Mouse (Mus musculus): Measurements from ENCODE around the gene Adamts17. TPM values are rescaled to one million over a fixed set of nuclear protein-coding genes. Genes with fewer than 3 reads are reported as not detected.

Gene Adamts17
- polyA plus RNA-seq, 1 experiment: 0.55 TPM

- no peaks in the 10 kb centered on the region for H3K4me1 ChIP-seq (ENCODE audit: control insufficient read depth, insufficient read depth, low read length)
- H3K9ac ChIP-seq (ENCODE audit: low read depth, poor library complexity, severe bottlenecking): no peak overlapping the region
- H3K36me3 ChIP-seq (ENCODE audit: control insufficient read depth, insufficient read depth, low read length, poor library complexity, severe bottlenecking): no peaks in the 10 kb centered on the region
- no peak overlapping the region for H3K4me3 ChIP-seq (ENCODE audit: low read depth, low read length)
- no peak overlapping the region for H3K27ac ChIP-seq (ENCODE audit: insufficient read depth, low read length)
- H3K9me3 ChIP-seq (replicated peaks; ENCODE audit: control insufficient read depth, insufficient read depth, low read length, poor library complexity, severe bottlenecking): no peaks in the 10 kb centered on the region
- H3K27me3 ChIP-seq (ENCODE audit: control insufficient read depth, insufficient read depth, low read length, poor library complexity, severe bottlenecking): 0 out of 2 replicates have a peak, but pooled peaks cover 1% of the 10 kb centered on the region
- no peak for TF ChIP-seq EP300 (IDR thresholded peaks at IDR 0.05; ENCODE audit: insufficient read depth, low read depth, low read length)
- TF ChIP-seq POLR2A (IDR thresholded peaks at IDR 0.05; ENCODE audit: insufficient read depth, low read length): no peak
- no peak for TF ChIP-seq CTCF (IDR thresholded peaks at IDR 0.05; ENCODE audit: low read depth, low read length)
Observed at GRCm38 (mm10) chr7:67003648-67004047, 164.1 kb downstream of the Adamts17 start.

- Histone ChIP-seq H3K27me3 (ENCODE audit: control insufficient read depth, insufficient read depth, low read length, poor library complexity, severe bottlenecking) (no peaks in the 10 kb centered on the region), H3K9ac (ENCODE audit: low read depth, poor library complexity, severe bottlenecking) (no peak overlapping the region), H3K27ac (ENCODE audit: insufficient read depth, low read length) (no peak overlapping the region), H3K36me3 (ENCODE audit: control insufficient read depth, insufficient read depth, low read length, poor library complexity, severe bottlenecking) (no peaks in the 10 kb centered on the region), H3K4me3 (ENCODE audit: low read depth, low read length) (no peak overlapping the region), H3K4me1 (ENCODE audit: control insufficient read depth, insufficient read depth, low read length) (no peaks in the 10 kb centered on the region), H3K9me3 (replicated peaks; ENCODE audit: control insufficient read depth, insufficient read depth, low read length, poor library complexity, severe bottlenecking) (no peaks in the 10 kb centered on the region)
- TF ChIP-seq POLR2A (IDR thresholded peaks at IDR 0.05; ENCODE audit: insufficient read depth, low read length): no peak
- TF ChIP-seq CTCF (IDR thresholded peaks at IDR 0.05; ENCODE audit: low read depth, low read length): no peak
- TF ChIP-seq EP300 (IDR thresholded peaks at IDR 0.05; ENCODE audit: insufficient read depth, low read depth, low read length): no peak
Observed at GRCm38 (mm10) chr7:67004220-67004619, 164.7 kb downstream of the Adamts17 start.

GRCm38 (mm10) chr7:67009841-67010240, 170.3 kb downstream of the Adamts17 start:
- TF ChIP-seq EP300 (IDR thresholded peaks at IDR 0.05; ENCODE audit: insufficient read depth, low read depth, low read length) (no peak), POLR2A (IDR thresholded peaks at IDR 0.05; ENCODE audit: insufficient read depth, low read length) (no peak), CTCF (IDR thresholded peaks at IDR 0.05; ENCODE audit: low read depth, low read length) (no peak)
- no peak overlapping the region for H3K27ac ChIP-seq (ENCODE audit: insufficient read depth, low read length)
- H3K9me3 ChIP-seq (replicated peaks; ENCODE audit: control insufficient read depth, insufficient read depth, low read length, poor library complexity, severe bottlenecking): no peaks in the 10 kb centered on the region
- no peaks in the 10 kb centered on the region for H3K27me3 ChIP-seq (ENCODE audit: control insufficient read depth, insufficient read depth, low read length, poor library complexity, severe bottlenecking)
- H3K36me3 ChIP-seq (ENCODE audit: control insufficient read depth, insufficient read depth, low read length, poor library complexity, severe bottlenecking): no peaks in the 10 kb centered on the region
- no peak overlapping the region for H3K4me3 ChIP-seq (ENCODE audit: low read depth, low read length)
- H3K4me1 ChIP-seq (ENCODE audit: control insufficient read depth, insufficient read depth, low read length): no peaks in the 10 kb centered on the region
- H3K9ac ChIP-seq (ENCODE audit: low read depth, poor library complexity, severe bottlenecking): no peak overlapping the region

- TF ChIP-seq EP300 (IDR thresholded peaks at IDR 0.05; ENCODE audit: insufficient read depth, low read depth, low read length) (no peak), CTCF (IDR thresholded peaks at IDR 0.05; ENCODE audit: low read depth, low read length) (no peak), POLR2A (IDR thresholded peaks at IDR 0.05; ENCODE audit: insufficient read depth, low read length) (no peak)
- Histone ChIP-seq H3K4me1 (ENCODE audit: control insufficient read depth, insufficient read depth, low read length) (no peaks in the 10 kb centered on the region), H3K9me3 (replicated peaks; ENCODE audit: control insufficient read depth, insufficient read depth, low read length, poor library complexity, severe bottlenecking) (no peaks in the 10 kb centered on the region), H3K36me3 (ENCODE audit: control insufficient read depth, insufficient read depth, low read length, poor library complexity, severe bottlenecking) (no peaks in the 10 kb centered on the region), H3K4me3 (ENCODE audit: low read depth, low read length) (no peak overlapping the region), H3K27ac (ENCODE audit: insufficient read depth, low read length) (no peak overlapping the region), H3K9ac (ENCODE audit: low read depth, poor library complexity, severe bottlenecking) (no peak overlapping the region), H3K27me3 (ENCODE audit: control insufficient read depth, insufficient read depth, low read length, poor library complexity, severe bottlenecking) (no peaks in the 10 kb centered on the region)
Observed at GRCm38 (mm10) chr7:67012011-67012751, 172.6 kb downstream of the Adamts17 start.

GRCm38 (mm10) chr7:67013211-67013895, 173.8 kb downstream of the Adamts17 start:
- Histone ChIP-seq H3K36me3 (ENCODE audit: control insufficient read depth, insufficient read depth, low read length, poor library complexity, severe bottlenecking) (no peaks in the 10 kb centered on the region), H3K27me3 (ENCODE audit: control insufficient read depth, insufficient read depth, low read length, poor library complexity, severe bottlenecking) (no peaks in the 10 kb centered on the region), H3K9me3 (replicated peaks; ENCODE audit: control insufficient read depth, insufficient read depth, low read length, poor library complexity, severe bottlenecking) (no peaks in the 10 kb centered on the region), H3K27ac (ENCODE audit: insufficient read depth, low read length) (no peak overlapping the region), H3K4me1 (ENCODE audit: control insufficient read depth, insufficient read depth, low read length) (no peaks in the 10 kb centered on the region), H3K4me3 (ENCODE audit: low read depth, low read length) (no peak overlapping the region), H3K9ac (ENCODE audit: low read depth, poor library complexity, severe bottlenecking) (no peak overlapping the region)
- TF ChIP-seq POLR2A (IDR thresholded peaks at IDR 0.05; ENCODE audit: insufficient read depth, low read length) (no peak), EP300 (IDR thresholded peaks at IDR 0.05; ENCODE audit: insufficient read depth, low read depth, low read length) (no peak), CTCF (IDR thresholded peaks at IDR 0.05; ENCODE audit: low read depth, low read length) (no peak)

- TF ChIP-seq CTCF (IDR thresholded peaks at IDR 0.05; ENCODE audit: low read depth, low read length) (no peak), POLR2A (IDR thresholded peaks at IDR 0.05; ENCODE audit: insufficient read depth, low read length) (no peak), EP300 (IDR thresholded peaks at IDR 0.05; ENCODE audit: insufficient read depth, low read depth, low read length) (no peak)
- no peak overlapping the region for H3K4me3 ChIP-seq (ENCODE audit: low read depth, low read length)
- H3K4me1 ChIP-seq (ENCODE audit: control insufficient read depth, insufficient read depth, low read length): no peaks in the 10 kb centered on the region
- H3K36me3 ChIP-seq (ENCODE audit: control insufficient read depth, insufficient read depth, low read length, poor library complexity, severe bottlenecking): no peaks in the 10 kb centered on the region
- no peak overlapping the region for H3K9ac ChIP-seq (ENCODE audit: low read depth, poor library complexity, severe bottlenecking)
- H3K9me3 ChIP-seq (replicated peaks; ENCODE audit: control insufficient read depth, insufficient read depth, low read length, poor library complexity, severe bottlenecking): no peaks in the 10 kb centered on the region
- no peaks in the 10 kb centered on the region for H3K27me3 ChIP-seq (ENCODE audit: control insufficient read depth, insufficient read depth, low read length, poor library complexity, severe bottlenecking)
- no peak overlapping the region for H3K27ac ChIP-seq (ENCODE audit: insufficient read depth, low read length)
Observed at GRCm38 (mm10) chr7:67019937-67020336, 180.4 kb downstream of the Adamts17 start.

All from ES-Bruce4 (cell line).